Mouse (Mus musculus) heart, adult 2 months (tissue): ENCODE measurements around the gene Ptar1.

Experiments used
- CTCF ChIP-seq: fragments of 200-600 bp; IDR thresholded peaks from 2 replicates; pipeline ENCODE4 v1.8.1; 2022; ENCODE audit warnings: antibody characterized with exemption, mild to moderate bottlenecking, moderate library complexity
- POLR2A ChIP-seq: fragments of 200-500 bp; IDR thresholded peaks from 2 replicates; pipeline ENCODE4 v1.6.1; 2011; ENCODE audit warnings: mild to moderate bottlenecking, low read depth, low read length, control low read depth; ENCODE audit not compliant: insufficient read depth

- TF ChIP-seq CTCF (no peak), POLR2A (no peak)
These were observed 88.1 kb downstream of the Ptar1 start for GRCm38 (mm10) chr19:23775356-23775755.
